Mouse (Mus musculus) T-helper 17 cell (primary cell): ENCODE results near the gene Sec14l1.

Source experiments
- in situ Hi-C, 2 experiments: fragments of 300-600 bp; cut with MboI, MseI; formaldehyde crosslinking; loops; 1 replicate in 1 of 2; 2 replicates in 1 of 2; pipeline ENCODE4 v1.15.1; 2025; ENCODE audit warnings: high pct_unique_total_duplicates in 2 of 2

Gene Sec14l1

GRCm38 (mm10) chr11:117108595-117108994 lies 6.4 kb upstream of the Sec14l1 start:
- in situ Hi-C loops = no loop called here

GRCm38 (mm10) chr11:117109179-117109954 lies 5.6 kb upstream of the Sec14l1 start:
- in situ Hi-C loops = no loop called here

- in situ Hi-C loops = no loop called here
These were observed 2.9 kb upstream of the Sec14l1 start for GRCm38 (mm10) chr11:117111967-117112648.

DNA sequence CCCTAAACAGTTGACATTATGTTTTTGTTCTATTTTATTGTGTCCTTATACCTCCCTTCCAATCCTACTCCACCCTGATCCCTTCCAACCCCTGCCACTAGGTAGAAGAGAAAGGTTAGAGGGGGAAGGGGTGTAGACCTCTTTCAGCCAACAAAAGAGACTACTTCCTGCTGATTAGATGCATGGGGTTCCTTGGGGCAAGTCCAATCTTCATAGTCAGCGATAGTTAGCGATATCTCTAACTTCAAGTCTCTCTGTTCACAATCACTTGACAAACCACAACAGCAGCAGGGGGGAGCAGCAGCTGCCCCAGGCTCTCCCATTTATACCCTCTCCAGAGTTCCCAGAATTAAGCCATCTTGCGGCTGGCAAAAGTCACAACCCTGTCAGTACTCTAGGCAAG lies 2.3 kb upstream of the Sec14l1 start:
- in situ Hi-C loops = no loop called here

- in situ Hi-C loops = no loop called here
These were observed 1.6 kb upstream of the Sec14l1 start for GRCm38 (mm10) chr11:117113377-117113776.

- in situ Hi-C loops = no loop called here
These were observed 757 bp upstream of the Sec14l1 start for GRCm38 (mm10) chr11:117114231-117114591.

DNA sequence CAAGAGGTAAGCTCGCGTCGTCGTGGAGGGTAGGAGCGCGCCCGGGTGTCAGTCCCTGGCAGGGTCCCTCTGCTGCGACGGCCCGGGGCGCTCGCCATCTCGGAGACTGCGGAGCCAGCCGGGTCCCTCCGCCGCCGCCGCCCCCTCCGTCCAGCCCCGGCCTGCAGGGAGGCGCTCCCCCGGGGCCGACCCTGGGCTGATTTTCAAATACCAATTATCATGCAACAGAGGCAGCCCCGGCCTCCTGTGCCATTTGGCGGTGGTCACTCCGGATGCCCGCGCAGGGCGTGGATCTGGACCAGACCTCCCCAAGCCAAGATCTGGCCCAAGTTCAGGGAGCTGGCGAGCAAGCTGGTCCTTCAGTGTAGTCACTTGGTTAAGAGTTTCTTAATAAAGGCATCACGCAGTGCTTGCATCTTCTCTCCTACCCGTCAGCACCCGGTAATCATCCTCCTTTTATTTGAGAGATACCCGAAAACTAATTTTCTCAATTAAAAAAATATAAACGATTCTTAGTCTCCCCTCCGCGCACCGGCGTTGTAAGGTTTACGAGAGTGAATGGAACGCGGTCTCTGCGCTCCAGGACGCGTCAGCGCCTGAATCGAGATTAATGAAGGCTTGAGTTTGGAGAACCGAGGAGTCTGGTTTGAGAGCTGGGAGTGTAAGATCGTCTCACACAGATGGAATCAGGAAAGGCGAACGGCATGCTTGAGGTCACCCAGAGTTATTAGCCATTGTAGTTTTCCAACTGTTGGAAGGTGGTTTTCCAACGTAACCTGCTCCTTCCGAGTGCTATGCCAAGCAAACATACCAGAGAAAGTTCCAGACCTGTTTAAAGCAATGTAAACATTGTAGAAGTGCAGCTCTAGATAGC lies 615 bp downstream of the Sec14l1 start:
- in situ Hi-C loops = no loop called here

DNA sequence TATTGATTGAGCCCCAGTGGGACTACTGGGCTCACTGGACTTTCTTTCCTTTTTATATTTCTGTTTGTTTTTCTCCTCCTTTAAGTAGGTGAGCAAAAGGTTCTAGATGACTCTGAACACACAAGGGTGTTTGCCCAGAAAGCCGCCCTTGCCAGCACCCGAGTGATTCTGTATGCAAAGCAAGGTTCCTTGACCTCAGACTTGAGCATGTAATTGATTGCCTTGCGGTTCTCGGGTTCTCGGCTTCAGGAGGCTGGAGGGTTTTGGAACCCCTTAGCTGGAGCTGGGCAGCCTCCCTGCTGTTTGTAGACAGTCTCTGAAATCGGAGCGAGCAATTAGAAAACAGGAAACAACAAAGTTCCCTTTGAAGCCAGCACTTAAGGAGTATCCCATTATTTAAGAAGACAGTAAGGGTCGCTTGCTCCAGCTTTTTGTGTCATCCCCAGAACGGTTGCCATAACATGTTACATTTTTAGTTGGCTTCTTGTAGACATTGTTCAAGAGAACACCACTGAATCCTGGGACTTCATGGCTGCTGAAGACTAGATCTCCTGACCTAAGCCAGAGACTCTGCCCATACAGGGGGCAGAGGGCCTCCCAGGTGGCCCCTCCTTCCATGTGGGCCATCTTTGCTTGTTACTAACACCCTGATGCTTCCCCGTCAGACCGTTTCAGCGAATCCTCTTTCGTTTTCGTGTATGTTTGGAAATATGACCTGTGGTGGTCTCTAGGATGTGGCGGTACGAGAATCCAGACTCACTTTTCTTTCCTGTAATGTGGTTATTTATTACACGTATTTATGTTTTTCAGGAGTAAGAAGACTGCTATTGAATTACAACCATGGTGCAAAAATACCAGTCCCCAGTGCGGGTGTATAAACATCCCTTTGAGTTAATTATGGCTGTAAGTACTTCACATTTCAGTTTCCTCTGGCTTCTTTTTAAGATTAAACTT lies 1.7 kb downstream of the Sec14l1 start:
- in situ Hi-C loops = no loop called here

DNA sequence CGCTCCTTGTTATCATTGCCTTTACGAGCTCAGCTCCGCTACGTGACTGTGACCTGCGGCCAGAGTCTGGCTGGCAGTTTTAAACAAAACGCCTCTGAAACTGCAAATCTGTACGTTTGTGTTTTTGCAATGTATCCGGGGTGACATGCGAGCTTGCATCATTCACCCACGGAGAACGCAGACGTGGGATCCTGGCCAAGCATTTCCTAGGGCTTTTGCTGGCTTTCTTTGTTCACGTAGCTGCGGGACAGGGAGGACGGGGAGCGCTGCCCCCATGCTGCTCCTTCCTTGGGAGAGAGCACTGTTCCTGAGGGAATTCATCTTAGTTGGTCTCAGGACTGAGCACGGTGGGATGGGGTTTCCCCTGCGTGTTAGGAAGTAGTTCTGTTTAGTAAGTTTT lies 2.4 kb downstream of the Sec14l1 start:
- in situ Hi-C loops = no loop called here

GRCm38 (mm10) chr11:117117791-117118190 lies 2.8 kb downstream of the Sec14l1 start:
- in situ Hi-C loops = no loop called here

- in situ Hi-C loops = no loop called here
These were observed 3.3 kb downstream of the Sec14l1 start for GRCm38 (mm10) chr11:117118248-117118647.

DNA sequence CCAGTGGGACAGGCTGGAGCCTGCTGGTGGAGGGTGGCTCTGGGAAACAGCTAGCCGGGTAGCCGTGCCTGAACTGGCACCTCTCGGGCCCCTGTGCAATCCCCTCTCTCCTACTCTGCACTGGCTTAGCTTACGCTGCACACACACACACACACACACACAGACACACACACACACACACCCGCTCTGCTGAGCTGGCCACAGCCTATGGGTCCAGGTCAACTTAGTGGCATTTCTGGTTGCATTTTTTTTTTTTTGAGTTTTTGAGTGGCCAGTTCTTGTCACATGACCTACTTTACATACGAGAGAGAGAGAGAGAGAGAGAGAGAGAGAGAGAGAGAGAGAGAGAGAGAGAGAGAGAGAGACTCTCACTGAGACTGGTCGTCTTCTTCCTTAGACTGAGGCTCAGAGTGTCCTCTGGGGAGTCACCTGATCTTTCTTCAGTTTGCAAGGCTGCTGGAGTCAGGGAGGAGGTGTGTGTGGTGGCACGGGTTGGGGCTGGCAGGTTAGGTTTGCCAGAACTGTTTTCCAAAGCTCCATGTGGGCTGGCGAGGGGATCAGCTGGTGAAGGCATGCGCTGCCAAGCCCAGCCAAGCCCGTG lies 3.9 kb downstream of the Sec14l1 start:
- in situ Hi-C loops = no loop called here

DNA sequence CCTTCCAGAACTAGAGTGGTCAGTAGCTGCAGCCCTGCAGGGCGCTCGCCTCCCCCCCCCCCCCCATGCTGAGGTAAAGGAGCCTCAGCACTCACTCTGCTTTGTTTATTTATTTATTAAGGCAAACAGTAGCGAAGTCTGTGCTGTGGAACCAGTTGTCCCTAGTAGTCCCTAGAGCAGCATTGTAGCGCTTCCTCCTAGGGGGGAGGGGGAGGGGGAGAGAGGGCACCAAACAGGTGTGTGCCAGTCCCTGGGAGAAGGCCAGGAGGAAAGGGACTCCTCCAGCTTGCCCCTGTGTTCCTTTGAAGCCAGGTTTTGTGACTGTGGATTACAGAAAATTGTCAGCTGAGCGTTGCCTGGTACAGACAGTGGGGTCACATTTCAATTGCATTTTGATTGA lies 4.8 kb downstream of the Sec14l1 start:
- in situ Hi-C loops = no loop called here

- in situ Hi-C loops = no loop called here
These were observed 5.6 kb downstream of the Sec14l1 start for GRCm38 (mm10) chr11:117120285-117121163.

DNA sequence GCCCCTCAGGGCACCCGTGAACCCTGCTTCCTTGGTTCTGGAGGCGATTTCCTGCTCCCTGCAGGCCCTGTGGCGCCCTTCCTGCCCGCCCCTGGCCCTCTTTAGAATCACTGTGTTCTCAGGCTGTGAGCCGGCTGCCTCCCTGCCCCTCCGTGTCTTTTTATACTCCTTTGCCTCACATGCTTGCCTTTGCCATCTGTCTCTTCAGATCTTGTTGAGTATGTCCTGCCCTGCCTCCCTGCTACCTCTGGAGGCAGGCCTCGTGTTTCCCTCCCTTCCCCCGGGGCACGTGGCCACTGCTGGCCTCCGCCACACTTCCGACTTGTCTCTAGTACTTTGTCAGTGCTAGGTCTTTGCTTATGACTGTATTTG lies 6.2 kb downstream of the Sec14l1 start:
- in situ Hi-C loops = no loop called here

DNA sequence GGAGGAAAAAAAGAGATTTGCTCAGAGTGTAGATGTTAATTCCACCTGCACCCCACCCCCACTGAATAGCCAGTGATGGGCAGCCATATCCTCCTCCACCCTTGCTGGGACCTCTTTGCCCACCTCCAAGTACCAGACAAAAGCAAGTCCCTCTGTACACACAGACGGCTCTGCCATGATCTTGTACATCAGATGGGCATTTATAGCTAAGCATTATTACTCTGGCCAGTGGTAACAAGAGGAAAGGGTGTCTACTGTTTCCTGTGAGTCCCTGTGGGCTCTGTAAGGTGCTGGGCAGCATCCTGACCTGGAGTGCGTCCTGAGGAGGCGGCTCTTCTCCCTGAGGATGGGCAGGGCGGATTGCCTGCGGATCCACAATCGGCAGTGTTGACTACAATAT lies 7.0 kb downstream of the Sec14l1 start:
- in situ Hi-C loops = no loop called here

- in situ Hi-C loops = no loop called here
These were observed 8.6 kb downstream of the Sec14l1 start for GRCm38 (mm10) chr11:117123418-117124085.

GRCm38 (mm10) chr11:117124539-117124938 lies 9.6 kb downstream of the Sec14l1 start:
- in situ Hi-C loops = no loop called here

DNA sequence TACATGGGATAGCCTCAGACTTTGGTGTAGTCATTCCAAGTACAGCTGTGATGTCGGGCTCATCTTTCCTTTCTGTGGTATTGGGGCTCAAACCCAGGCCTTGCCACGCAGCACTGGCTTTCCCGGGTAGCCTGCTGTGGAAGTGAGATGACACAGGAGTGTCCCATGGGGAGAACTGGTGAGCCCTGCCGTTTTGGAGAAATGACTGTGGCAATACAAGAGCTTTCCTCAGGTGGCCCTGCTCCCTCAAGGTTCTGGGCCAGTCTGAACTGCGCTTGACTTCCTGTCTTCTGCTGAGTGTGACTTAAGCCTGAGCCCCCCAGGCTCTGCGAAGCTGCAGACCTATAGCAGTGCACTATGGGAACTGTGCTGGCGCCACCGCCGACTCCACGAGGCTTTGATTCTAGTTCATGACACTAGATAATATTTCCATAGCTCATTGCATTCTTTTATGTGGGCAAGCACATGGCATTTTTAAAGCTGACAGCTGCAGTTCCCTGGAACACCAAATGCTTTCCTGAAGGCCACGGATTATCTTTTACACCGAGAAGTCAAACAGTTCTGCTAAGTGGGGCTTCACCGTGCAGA lies 12.4 kb downstream of the Sec14l1 start:
- in situ Hi-C loops = no loop called here
